Mouse (Mus musculus) heart, embryonic 16.5 days (tissue): ENCODE measurements at regions not wholly inside any gene's neighbourhood (a gene's known extent, or its start where the extent isn't known, plus 50 kb on each side); places are given as distances from the start of the nearest gene placed in this dataset.

ENCODE experiments used
- ATAC-seq: fragments of 200-750 bp; cut with Nextera tagmentation; replicated peaks from 2 replicates; pipeline ENCODE4 v1.8.0; 2017; ENCODE audit warnings: moderate number of reproducible peaks; ENCODE audit not compliant: insufficient read depth, low FRiP score; ENCODE audit errors: extremely low read depth
- H3K27ac ChIP-seq: fragments of 300-500 bp; sonication (generic); 2 replicates; pipeline ENCODE4 v1.5.1; 2014; ENCODE audit warnings: mild to moderate bottlenecking, low read length, control low read depth, moderate library complexity
- H3K27me3 ChIP-seq: fragments of 300-500 bp; sonication (generic); 2 replicates; pipeline ENCODE4 v1.6.1; 2014; ENCODE audit warnings: low read length, mixed read lengths; ENCODE audit not compliant: control insufficient read depth, insufficient read depth
- H3K36me3 ChIP-seq: fragments of 300-500 bp; sonication (generic); 2 replicates; pipeline ENCODE4 v1.6.1; 2014; ENCODE audit not compliant: control insufficient read depth, insufficient read depth
- H3K4me1 ChIP-seq: fragments of 300-500 bp; sonication (generic); 2 replicates; pipeline ENCODE4 v1.6.1; 2014; ENCODE audit warnings: low read length, mixed read lengths; ENCODE audit not compliant: control insufficient read depth, insufficient read depth
- H3K4me2 ChIP-seq: fragments of 300-500 bp; sonication (generic); 2 replicates; pipeline ENCODE4 v1.6.1; 2014; ENCODE audit warnings: low read depth, mild to moderate bottlenecking, control low read depth, low read length
- H3K4me3 ChIP-seq: fragments of 300-500 bp; sonication (generic); 2 replicates; pipeline ENCODE4 v1.5.1; 2014; ENCODE audit warnings: mild to moderate bottlenecking, control low read depth, low read length
- H3K9ac ChIP-seq: fragments of 300-500 bp; sonication (generic); 2 replicates; pipeline ENCODE4 v1.6.1; 2014; ENCODE audit warnings: low read length, control low read depth
- H3K9me3 ChIP-seq: fragments of 300-500 bp; sonication (generic); replicated peaks from 2 replicates; pipeline ENCODE4 v1.6.1; 2016; ENCODE audit warnings: low read length; ENCODE audit not compliant: control insufficient read depth
- WGBS: fragments of 180-500 bp; shearing (Covaris S2); extraction: QIAGEN DNeasy Blood & Tissue Kit; methylation state at CpG from one replicate; pipeline ENCODE4 v1.1.7; 2014; 5-methylcytosine and 5-hydroxymethylcytosine counted together

GRCm38 (mm10) chr13:37514641-37515305, 169.8 kb downstream of the Ly86 start:
- Histone ChIP-seq H3K27ac (peak overlapping the region; percentile 66), H3K4me2 (no peak overlapping the region), H3K9me3 (no peaks in the 10 kb centered on the region), H3K4me1 (peaks cover 10% of the 10 kb centered on the region), H3K36me3 (no peaks in the 10 kb centered on the region), H3K4me3 (no peak overlapping the region), H3K9ac (no peak overlapping the region), H3K27me3 (peaks cover 2% of the 10 kb centered on the region; the same call in 1 of the 2 replicates)
- ATAC-seq, result no peak
- 75% methylated on average over 12 of the region's 12 CpGs for WGBS

- H3K27me3 ChIP-seq, result no peaks in the 10 kb centered on the region
- WGBS, result 62% methylated on average over 14 of the region's 14 CpGs
- no peak for ATAC-seq
Measured at GRCm38 (mm10) chr13:37517055-37517807, 172.2 kb downstream of the Ly86 start.

GRCm38 (mm10) chr13:37519948-37520347, 174.9 kb downstream of the Ly86 start:
- no peak for ATAC-seq
- Histone ChIP-seq H3K9ac (no peak overlapping the region), H3K9me3 (no peaks in the 10 kb centered on the region), H3K27ac (no peak overlapping the region), H3K4me2 (no peak overlapping the region), H3K27me3 (no peaks in the 10 kb centered on the region), H3K4me1 (no peaks in the 10 kb centered on the region), H3K36me3 (no peaks in the 10 kb centered on the region), H3K4me3 (no peak overlapping the region)
- WGBS, result 75% methylated on average over 3 of the region's 3 CpGs

More at GRCm38 (mm10) chr13:37517055-37517807, 172.2 kb downstream of the Ly86 start:
- H3K4me3 ChIP-seq, result no peak overlapping the region
- no peak overlapping the region for H3K9ac ChIP-seq
- no peak overlapping the region for H3K4me2 ChIP-seq
- H3K9me3 ChIP-seq, result no peaks in the 10 kb centered on the region
- no peak overlapping the region for H3K27ac ChIP-seq
- peaks cover 9% of the 10 kb centered on the region for H3K4me1 ChIP-seq
- no peaks in the 10 kb centered on the region for H3K36me3 ChIP-seq

- H3K27me3 ChIP-seq, result no peaks in the 10 kb centered on the region
- H3K27ac ChIP-seq, result no peak overlapping the region
- H3K9ac ChIP-seq, result no peak overlapping the region
- no peaks in the 10 kb centered on the region for H3K36me3 ChIP-seq
- no peak for ATAC-seq
- no peak overlapping the region for H3K4me2 ChIP-seq
- H3K4me1 ChIP-seq, result no peaks in the 10 kb centered on the region
- WGBS, result 87% methylated on average over 15 of the region's 15 CpGs
- H3K4me3 ChIP-seq, result no peak overlapping the region
- no peaks in the 10 kb centered on the region for H3K9me3 ChIP-seq
Measured at GRCm38 (mm10) chr13:37525097-37525726, 180.2 kb downstream of the Ly86 start.

DNA sequence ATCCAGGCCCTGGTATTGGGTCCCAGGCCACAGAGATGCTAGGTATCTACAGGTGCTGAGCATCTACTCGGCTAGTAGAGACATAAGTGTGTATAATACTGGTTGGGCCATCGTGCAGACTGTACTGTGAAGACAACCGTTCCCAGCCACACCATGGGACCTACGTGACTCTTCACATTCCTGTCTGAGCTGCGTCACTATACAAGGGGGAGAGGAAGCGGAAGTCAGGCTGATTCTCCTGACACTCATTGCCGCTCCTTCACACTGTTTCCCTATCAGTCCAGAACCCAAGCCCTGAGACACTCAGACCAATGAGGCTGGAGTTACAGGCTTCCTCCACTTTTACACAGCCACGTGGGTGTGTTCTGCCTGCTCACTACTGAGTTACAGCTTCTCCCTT, 181.1 kb downstream of the Ly86 start:
- no peaks in the 10 kb centered on the region for H3K4me1 ChIP-seq
- no peaks in the 10 kb centered on the region for H3K27me3 ChIP-seq
- WGBS, result 54% methylated on average over 8 of the region's 8 CpGs
- H3K27ac ChIP-seq, result no peak overlapping the region
- H3K9me3 ChIP-seq, result no peaks in the 10 kb centered on the region
- H3K4me3 ChIP-seq, result no peak overlapping the region
- no peak overlapping the region for H3K4me2 ChIP-seq
- H3K9ac ChIP-seq, result no peak overlapping the region
- no peak for ATAC-seq
- H3K36me3 ChIP-seq, result no peaks in the 10 kb centered on the region

DNA sequence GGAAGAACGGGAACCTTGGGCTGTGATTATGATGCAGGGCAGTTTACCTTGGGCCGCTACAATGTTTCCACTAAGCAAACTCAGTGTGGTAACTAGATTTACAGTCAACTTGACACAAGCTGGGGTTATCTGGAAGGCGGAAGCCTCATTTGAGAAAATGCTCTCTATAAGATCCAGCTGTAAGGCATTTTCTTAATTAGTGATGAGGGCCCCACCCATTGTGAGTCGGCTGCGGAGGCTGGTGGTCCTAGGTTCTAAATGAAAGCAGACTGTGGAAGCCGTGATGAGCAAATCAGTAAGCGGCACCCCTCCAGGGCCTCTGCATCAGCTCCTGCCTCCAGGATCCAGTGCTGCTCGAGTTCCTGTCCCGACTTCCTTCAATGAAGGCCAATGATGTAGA, 183.4 kb downstream of the Ly86 start:
- no peak overlapping the region for H3K27ac ChIP-seq
- no peak overlapping the region for H3K4me3 ChIP-seq
- ATAC-seq, result no peak
- H3K9me3 ChIP-seq, result no peaks in the 10 kb centered on the region
- no peaks in the 10 kb centered on the region for H3K27me3 ChIP-seq
- H3K4me2 ChIP-seq, result no peak overlapping the region
- WGBS, result 40% methylated on average over 9 of the region's 9 CpGs
- H3K4me1 ChIP-seq, result peaks cover 9% of the 10 kb centered on the region; the same call in 1 of the 2 replicates
- no peaks in the 10 kb centered on the region for H3K36me3 ChIP-seq
- H3K9ac ChIP-seq, result no peak overlapping the region

- no peak for ATAC-seq
- no peaks in the 10 kb centered on the region for H3K9me3 ChIP-seq
- 60% methylated on average over 7 of the region's 7 CpGs for WGBS
- no peaks in the 10 kb centered on the region for H3K27me3 ChIP-seq
- H3K4me3 ChIP-seq, result no peak overlapping the region
- H3K4me1 ChIP-seq, result peaks cover 9% of the 10 kb centered on the region; the same call in 1 of the 2 replicates
- H3K4me2 ChIP-seq, result no peak overlapping the region
- H3K9ac ChIP-seq, result no peak overlapping the region
- H3K27ac ChIP-seq, result no peak overlapping the region
- no peaks in the 10 kb centered on the region for H3K36me3 ChIP-seq
Measured at GRCm38 (mm10) chr13:37528876-37529275, 183.9 kb downstream of the Ly86 start.

GRCm38 (mm10) chr13:37531512-37532183, 186.6 kb downstream of the Ly86 start:
- H3K4me2 ChIP-seq, result no peak overlapping the region
- no peaks in the 10 kb centered on the region for H3K27me3 ChIP-seq
- peaks cover 9% of the 10 kb centered on the region; the same call in 1 of the 2 replicates for H3K4me1 ChIP-seq
- H3K4me3 ChIP-seq, result no peak overlapping the region
- H3K27ac ChIP-seq, result no peak overlapping the region
- H3K36me3 ChIP-seq, result no peaks in the 10 kb centered on the region
- no peaks in the 10 kb centered on the region for H3K9me3 ChIP-seq
- H3K9ac ChIP-seq, result no peak overlapping the region
- WGBS, result 45% methylated on average over 8 of the region's 8 CpGs
- no peak for ATAC-seq
